Mouse (Mus musculus) testis, adult 2 months (tissue): Measurements from ENCODE around the gene Suclg2.

Experiments used
- CTCF ChIP-seq: fragments of 200-500 bp; IDR thresholded peaks from 2 replicates; pipeline ENCODE4 v1.5.1; 2012; ENCODE audit warnings: low read depth, mild to moderate bottlenecking, inconsistent platforms, low read length, moderate library complexity; ENCODE audit not compliant: control insufficient read depth, insufficient read depth, insufficient replicate concordance
- POLR2A ChIP-seq: fragments of 200-500 bp; IDR thresholded peaks from 2 replicates; pipeline ENCODE4 v1.6.1; 2012; ENCODE audit warnings: low read depth, mild to moderate bottlenecking, inconsistent platforms, low read length, moderate library complexity; ENCODE audit not compliant: control insufficient read depth

- TF ChIP-seq CTCF (no peak), POLR2A (no peak)
Observed at GRCm38 (mm10) chr6:95717071-95717470, 1.5 kb downstream of the Suclg2 start.
